Mouse (Mus musculus) common myeloid progenitor, adult 5-6 weeks (primary cell): ENCODE measurements around the gene Usp5. TPM values are rescaled to one million over a fixed set of nuclear protein-coding genes. Genes with fewer than 3 reads are reported as not detected.
A peak's percentile ranks its signal among the peaks of the same experiment; 100 is the strongest.
"Not testable (repeated sequence)": the region's sequence is repeated elsewhere in the genome, so short reads cannot be mapped to it uniquely, and the experiment has no call there.

Experiments used
- ATAC-seq: replicated peaks from 2 replicates; pipeline ENCODE4 v1.8.0; 2016; ENCODE audit warnings: low read depth, mild to moderate bottlenecking, moderate TSS enrichment, inconsistent platforms; ENCODE audit not compliant: poor library complexity, severe bottlenecking
- total RNA-seq: library from RNA; stranded (forward); fragments of 200-1000, 187-1606 nt; gene quantifications from 2 replicates; pipeline ENCODE4 v1.2.3, GENCODE M21; 2017

The Usp5 gene
- total RNA-seq, 1 experiment from 2014 or later: 84.3 TPM

- ATAC-seq: no peak
These were observed 16.4 kb downstream of the Usp5 start for GRCm38 (mm10) chr6:124812848-124813247.

- no peak for ATAC-seq
These were observed 17.4 kb downstream of the Usp5 start for GRCm38 (mm10) chr6:124811701-124812560.

GRCm38 (mm10) chr6:124811403-124811665 is 17.9 kb downstream of the Usp5 start:
- ATAC-seq: no peak

GRCm38 (mm10) chr6:124810566-124811402 is 18.5 kb downstream of the Usp5 start:
- ATAC-seq: not testable (repeated sequence)

GRCm38 (mm10) chr6:124809775-124810538 is 19.3 kb downstream of the Usp5 start:
- ATAC-seq: no peak

GRCm38 (mm10) chr6:124809052-124809774 is 20.1 kb downstream of the Usp5 start:
- ATAC-seq: peak; percentile 31

- ATAC-seq: peak; percentile 43
These were observed 20.8 kb downstream of the Usp5 start, which contains the start of gene Spsb2 for GRCm38 (mm10) chr6:124808358-124809012. Spsb2 (plus strand) TSS chr6:124808661.

- ATAC-seq: no peak
These were observed 21.3 kb downstream of the Usp5 start for GRCm38 (mm10) chr6:124807986-124808357.

- no peak for ATAC-seq
These were observed 21.9 kb downstream of the Usp5 start for GRCm38 (mm10) chr6:124807366-124807765.

- no peak for ATAC-seq
These were observed 22.7 kb downstream of the Usp5 start for GRCm38 (mm10) chr6:124806446-124807140.

- peak; percentile 70 for ATAC-seq
These were observed 23.7 kb downstream of the Usp5 start for GRCm38 (mm10) chr6:124805341-124806321.

GRCm38 (mm10) chr6:124804341-124804740 is 24.9 kb downstream of the Usp5 start:
- no peak for ATAC-seq

GRCm38 (mm10) chr6:124803691-124804090 is 25.6 kb downstream of the Usp5 start:
- not testable (repeated sequence) for ATAC-seq

GRCm38 (mm10) chr6:124803061-124803460 is 26.2 kb downstream of the Usp5 start:
- no peak for ATAC-seq

- ATAC-seq: not testable (repeated sequence)
These were observed 26.9 kb downstream of the Usp5 start for GRCm38 (mm10) chr6:124802400-124802799.

- ATAC-seq: no peak
These were observed 33.1 kb downstream of the Usp5 start for GRCm38 (mm10) chr6:124796200-124796599.

- ATAC-seq: no peak
These were observed 33.5 kb downstream of the Usp5 start for GRCm38 (mm10) chr6:124795781-124796180.

GRCm38 (mm10) chr6:124791911-124792310 is 37.4 kb downstream of the Usp5 start:
- ATAC-seq: no peak
